Mouse (Mus musculus) heart, postnatal 0 days (tissue): ENCODE results near the gene Btbd35f7. TPM values are rescaled to one million over a fixed set of nuclear protein-coding genes. Genes with fewer than 3 reads are reported as not detected.
"Not testable (repeated sequence)": the region's sequence is repeated elsewhere in the genome, so short reads cannot be mapped to it uniquely, and the experiment has no call there.

Source experiments
- ATAC-seq: fragments of 200-750 bp; cut with Nextera tagmentation; 2 replicates; pipeline ENCODE4 v1.8.0; 2017; ENCODE audit warnings: low read depth, moderate number of reproducible peaks, moderate library complexity; ENCODE audit not compliant: insufficient read depth
- DNase-seq: peaks from one replicate; pipeline ENCODE4 v3.0.0-alpha.2; 2016; ENCODE audit warnings: low spot score
- H3K27ac ChIP-seq: fragments of 300-500 bp; sonication (generic); 2 replicates; pipeline ENCODE4 v1.5.1; 2014; ENCODE audit warnings: low read depth, mild to moderate bottlenecking
- H3K27me3 ChIP-seq: fragments of 300-500 bp; sonication (generic); 2 replicates; pipeline ENCODE4 v1.6.1; 2014; ENCODE audit warnings: low read length, mixed read lengths; ENCODE audit not compliant: control insufficient read depth, insufficient read depth
- H3K36me3 ChIP-seq: fragments of 300-500 bp; sonication (generic); replicated peaks from 2 replicates; pipeline ENCODE4 v1.6.1; 2014; ENCODE audit warnings: low read length, mixed read lengths; ENCODE audit not compliant: control insufficient read depth, insufficient read depth
- H3K4me1 ChIP-seq: fragments of 300-500 bp; sonication (generic); 2 replicates; pipeline ENCODE4 v1.6.1; 2014; ENCODE audit warnings: antibody characterized with exemption; ENCODE audit not compliant: control insufficient read depth, insufficient read depth
- H3K4me2 ChIP-seq: fragments of 300-500 bp; sonication (generic); 2 replicates; pipeline ENCODE4 v1.6.1; 2014; ENCODE audit warnings: low read depth, mild to moderate bottlenecking, low read length, moderate library complexity
- H3K4me3 ChIP-seq: fragments of 300-500 bp; sonication (generic); 2 replicates; pipeline ENCODE4 v1.5.1; 2014; ENCODE audit warnings: low read depth, low read length
- H3K9ac ChIP-seq: fragments of 300-500 bp; sonication (generic); replicated peaks from 2 replicates; pipeline ENCODE4 v1.6.1; 2014; ENCODE audit warnings: low read depth, low read length, mixed read lengths
- H3K9me3 ChIP-seq: fragments of 300-500 bp; sonication (generic); replicated peaks from 2 replicates; pipeline ENCODE4 v1.6.1; 2016; ENCODE audit warnings: low read length; ENCODE audit not compliant: control insufficient read depth
- WGBS: fragments of 180-500 bp; shearing (Covaris S2); extraction: QIAGEN DNeasy Blood & Tissue Kit; methylation state at CpG from one replicate; pipeline ENCODE4 v1.1.7; 2014; 5-methylcytosine and 5-hydroxymethylcytosine counted together
- polyA plus RNA-seq: library from polyadenylated mRNA; unstranded; fragments of >200 nt; fragmentation: Nextera tagmentation; extraction: Ambion mirVana; gene quantifications from 2 replicates; pipeline ENCODE4 v1.2.1, GENCODE M21; 2015
- total RNA-seq: library from RNA; depleted of rRNA; stranded (reverse); fragments of >200 nt; gene quantifications from 2 replicates; pipeline ENCODE4 v1.2.3, GENCODE M21; 2014; ENCODE audit warnings: low replicate concordance; rRNA removed

Btbd35f7 gene
- not detected in 2 replicates for total RNA-seq
- not detected in 2 replicates for polyA plus RNA-seq

DNA sequence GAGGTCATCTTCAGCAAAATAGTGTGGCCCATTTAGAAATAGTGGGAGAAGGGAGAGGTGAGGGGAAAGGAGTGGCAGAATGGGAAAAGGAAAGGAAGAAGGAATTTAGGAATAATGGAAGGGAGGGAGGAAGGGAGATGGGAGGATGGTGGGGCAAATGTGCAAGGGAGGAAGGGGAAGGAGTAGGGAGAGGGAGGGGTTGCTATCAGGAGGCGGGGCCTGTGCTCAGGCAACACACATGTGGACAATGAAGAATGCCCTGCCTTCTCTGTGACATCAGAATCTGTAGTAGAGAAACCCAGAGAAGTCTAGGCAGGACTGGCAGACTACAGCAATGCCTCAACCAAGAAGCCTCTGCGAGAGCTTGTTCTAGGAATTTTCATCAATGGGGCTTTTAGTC lies at the start of gene Btbd35f7:
Btbd35f7 (plus strand) TSS at position 301 of the 400 bp plus-strand sequence.
- not testable (repeated sequence) for H3K4me2 ChIP-seq, H3K27me3 ChIP-seq, H3K9me3 ChIP-seq, H3K9ac ChIP-seq, DNase-seq, H3K4me3 ChIP-seq, H3K27ac ChIP-seq, H3K36me3 ChIP-seq, H3K4me1 ChIP-seq, ATAC-seq
- WGBS: no CpG with 5 or more reads among the region's 2 CpGs

Other genes with a start within 250 kb of the Btbd35f7 start
- not detected in 2 replicates for gene Mycs, start 199.8 kb upstream of the Btbd35f7 start, total RNA-seq
- not detected in 2 replicates for gene Mycs, start 199.8 kb upstream of the Btbd35f7 start, polyA plus RNA-seq